Mouse (Mus musculus): ENCODE measurements around the gene Fga.

Gene Fga

GRCm38 (mm10) chr3:83030331-83030730 lies 4.5 kb downstream of the Fga start:
- no peak for DNase-seq

- DNase-seq, result peak; percentile 15
Observed at GRCm38 (mm10) chr3:83032746-83033308, 7.0 kb downstream of the Fga start.

- no peak for DNase-seq
Observed at GRCm38 (mm10) chr3:83033801-83034200, 7.9 kb downstream of the Fga start.

GRCm38 (mm10) chr3:83038865-83039264 lies 13.0 kb downstream of the Fga start:
- DNase-seq, result no peak

- DNase-seq, result no peak
Observed at GRCm38 (mm10) chr3:83039666-83040065, 13.8 kb downstream of the Fga start.

- no peak for DNase-seq
Observed at GRCm38 (mm10) chr3:83042451-83042850, 16.6 kb downstream of the Fga start.

- DNase-seq, result no peak
Observed at GRCm38 (mm10) chr3:83046649-83047048, 20.8 kb downstream of the Fga start.

- no peak for DNase-seq
Observed at GRCm38 (mm10) chr3:83049680-83050079, 23.8 kb downstream of the Fga start, which contains the start of gene Fgb. Gene Fgb (minus strand): TSS chr3:83049863.

GRCm38 (mm10) chr3:83050661-83051060 lies 24.8 kb downstream of the Fga start:
- no peak for DNase-seq

GRCm38 (mm10) chr3:83052102-83052501 lies 26.2 kb downstream of the Fga start:
- no peak for DNase-seq

- no peak for DNase-seq
Observed at GRCm38 (mm10) chr3:83053126-83053525, 27.2 kb downstream of the Fga start.

- peak; percentile 64 for DNase-seq
Observed at GRCm38 (mm10) chr3:83053758-83054157, 27.9 kb downstream of the Fga start.

- DNase-seq, result no peak
Observed at GRCm38 (mm10) chr3:83054759-83055158, 28.9 kb downstream of the Fga start.

GRCm38 (mm10) chr3:83055281-83056038 lies 29.6 kb downstream of the Fga start, which contains the start of gene Plrg1:
Gene Plrg1 (plus strand): TSS chr3:83055522.
- peak; percentile 98 for DNase-seq

- DNase-seq, result no peak
Observed at GRCm38 (mm10) chr3:83057046-83057445, 31.2 kb downstream of the Fga start.

GRCm38 (mm10) chr3:83067920-83068319 lies 42.0 kb downstream of the Fga start:
- no peak for DNase-seq

- no peak for DNase-seq
Observed at GRCm38 (mm10) chr3:83068869-83069268, 43.0 kb downstream of the Fga start.

GRCm38 (mm10) chr3:83070231-83070630 lies 44.4 kb downstream of the Fga start:
- DNase-seq, result no peak

- DNase-seq, result no peak
Observed at GRCm38 (mm10) chr3:83076563-83076962, 50.7 kb downstream of the Fga start.

GRCm38 (mm10) chr3:83080567-83081055 lies 54.7 kb downstream of the Fga start:
- peak; percentile 71 for DNase-seq
